Mouse (Mus musculus) CD4-positive, CD25-positive, alpha-beta regulatory T cell, adult 9 weeks (primary cell): ENCODE results near the gene Nrl. TPM values are rescaled to one million over a fixed set of nuclear protein-coding genes. Genes with fewer than 3 reads are reported as not detected.

Experiments used
- polyA plus RNA-seq: library from polyadenylated mRNA; unstranded; fragments of 100-300 nt; shearing (Covaris generic); gene quantifications from one replicate; pipeline ENCODE4 v1.2.1, GENCODE M21; 2017

Nrl gene
- polyA plus RNA-seq, result 0.12 TPM

GRCm38 (mm10) chr14:55524785-55525184 is at the start of gene Nrl:
Gene Nrl, minus strand, starts transcription at chr14:55524981.

DNA sequence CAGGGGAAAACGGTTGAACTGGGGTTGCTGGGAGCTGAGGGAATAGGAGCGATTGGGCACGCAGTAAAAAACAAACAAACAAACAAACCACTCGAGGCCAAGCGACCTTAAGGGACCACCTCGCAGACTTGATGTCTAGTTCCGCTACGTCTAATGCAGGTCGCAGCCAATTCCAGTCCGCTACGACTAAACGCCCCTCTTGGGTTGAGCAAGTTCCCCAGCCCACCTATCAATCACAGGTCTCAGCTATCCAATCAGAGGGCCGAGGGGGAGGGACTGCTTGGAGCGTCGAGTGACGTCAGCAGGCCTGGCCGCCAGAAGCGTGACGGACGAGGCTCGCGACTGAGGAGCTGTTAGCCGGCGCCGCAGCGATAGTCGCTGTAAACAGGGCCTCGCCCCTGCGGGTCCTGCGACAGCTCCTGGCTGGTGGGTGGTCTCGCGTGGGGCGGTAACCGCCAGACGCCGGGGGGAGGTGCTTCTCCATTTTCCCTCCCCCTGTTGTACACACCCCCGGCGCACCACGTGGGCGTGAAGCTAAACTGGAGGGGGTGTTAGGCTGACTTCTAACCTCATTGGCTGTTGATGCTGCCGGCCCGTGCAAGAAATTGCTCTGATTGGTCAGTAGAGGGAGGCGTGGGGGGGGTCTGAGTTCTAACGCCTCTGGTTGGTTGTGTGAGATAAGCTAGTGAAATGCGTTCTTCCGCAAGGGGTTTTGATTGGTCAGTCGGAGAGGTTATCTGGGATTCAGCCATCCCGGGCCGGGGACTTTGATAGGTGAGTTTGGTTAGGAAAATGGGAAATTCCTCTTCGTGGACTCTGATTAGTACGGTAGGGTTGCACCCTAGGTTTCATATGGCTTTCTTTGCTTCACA is 35.7 kb upstream of the Nrl start, which contains the start of gene A730061H03Rik:
Gene A730061H03Rik, minus strand, starts transcription at position 205 of the 872 bp plus-strand sequence.

GRCm38 (mm10) chr14:55559799-55560201 is 35.0 kb upstream of the Nrl start, which contains the start of gene Dcaf11:
Gene Dcaf11, plus strand, starts transcription at chr14:55560006.

DNA sequence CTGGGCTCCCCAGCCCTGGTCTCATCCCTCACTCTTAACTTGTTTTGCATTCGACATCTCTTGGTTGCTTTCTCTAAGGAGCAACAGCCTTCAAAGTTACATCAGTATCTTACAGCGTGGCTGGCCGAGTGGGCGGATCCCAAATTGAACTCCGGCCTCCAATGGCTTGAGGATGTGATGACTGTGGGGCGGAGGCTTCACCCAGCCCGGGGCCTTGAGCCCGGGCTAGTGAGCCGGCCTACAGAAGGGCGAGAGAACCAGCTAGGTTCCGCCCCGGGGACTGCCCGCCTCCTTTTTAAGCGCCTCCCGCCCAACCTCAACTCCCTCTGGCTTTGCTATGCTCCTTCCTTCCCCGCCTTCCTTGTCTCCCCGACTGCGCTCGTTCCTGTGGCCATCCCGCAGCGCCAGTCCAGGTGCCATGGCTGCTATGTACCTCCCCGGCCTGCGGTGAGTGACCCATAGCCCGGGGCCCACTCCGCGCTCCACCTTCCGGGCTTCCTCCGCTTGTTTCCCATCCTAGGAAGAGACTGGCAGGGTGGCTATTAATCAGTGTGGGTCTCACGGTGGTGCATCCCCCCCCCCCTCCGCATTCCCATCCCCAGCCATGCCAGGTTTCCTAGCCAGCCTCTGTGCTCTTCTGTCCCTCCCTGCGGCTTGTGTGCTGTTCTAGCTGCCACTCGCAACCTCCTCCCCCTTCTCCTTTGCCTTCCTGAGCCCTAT is 15.4 kb upstream of the Nrl start, which contains the start of gene Pck2:
Gene Pck2, plus strand, starts transcription at position 200 of the 720 bp plus-strand sequence.

DNA sequence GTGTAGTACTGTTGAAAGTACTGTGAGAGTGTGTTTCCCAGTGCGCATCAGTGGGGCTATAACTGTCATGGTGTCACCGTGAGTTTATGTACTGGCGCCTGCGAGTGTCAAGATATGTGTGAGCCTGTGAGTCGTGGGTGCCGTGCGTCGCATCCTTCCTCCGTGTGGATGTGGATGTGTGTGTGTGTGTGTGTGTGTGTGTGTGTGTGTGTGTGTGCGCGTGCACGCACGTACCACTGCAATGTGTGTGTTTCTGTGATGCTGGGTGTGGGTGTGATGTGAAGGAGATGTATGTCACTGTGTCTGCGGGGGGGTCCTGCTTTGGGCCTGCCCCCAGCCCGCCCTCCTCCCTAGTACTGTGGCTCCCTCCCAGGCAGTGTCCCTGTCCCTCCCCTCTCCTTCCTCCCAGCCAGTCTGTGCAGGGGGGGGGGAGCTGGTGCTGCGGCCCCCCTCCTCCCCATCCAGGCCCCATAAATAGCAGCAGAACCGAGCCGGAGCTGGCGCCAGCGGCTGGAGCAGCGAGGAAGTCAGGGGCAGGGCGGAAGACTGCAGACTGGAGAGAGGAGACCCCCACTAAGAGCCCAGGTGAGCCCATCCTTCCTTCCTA is 14.6 kb downstream of the Nrl start, which contains the start of gene Cpne6:
Gene Cpne6, plus strand, starts transcription at position 321 of the 607 bp plus-strand sequence.

GRCm38 (mm10) chr14:55490361-55491201 is 34.2 kb downstream of the Nrl start, which contains the start of gene Carmil3:
Gene Carmil3, plus strand, starts transcription at chr14:55490651.

DNA sequence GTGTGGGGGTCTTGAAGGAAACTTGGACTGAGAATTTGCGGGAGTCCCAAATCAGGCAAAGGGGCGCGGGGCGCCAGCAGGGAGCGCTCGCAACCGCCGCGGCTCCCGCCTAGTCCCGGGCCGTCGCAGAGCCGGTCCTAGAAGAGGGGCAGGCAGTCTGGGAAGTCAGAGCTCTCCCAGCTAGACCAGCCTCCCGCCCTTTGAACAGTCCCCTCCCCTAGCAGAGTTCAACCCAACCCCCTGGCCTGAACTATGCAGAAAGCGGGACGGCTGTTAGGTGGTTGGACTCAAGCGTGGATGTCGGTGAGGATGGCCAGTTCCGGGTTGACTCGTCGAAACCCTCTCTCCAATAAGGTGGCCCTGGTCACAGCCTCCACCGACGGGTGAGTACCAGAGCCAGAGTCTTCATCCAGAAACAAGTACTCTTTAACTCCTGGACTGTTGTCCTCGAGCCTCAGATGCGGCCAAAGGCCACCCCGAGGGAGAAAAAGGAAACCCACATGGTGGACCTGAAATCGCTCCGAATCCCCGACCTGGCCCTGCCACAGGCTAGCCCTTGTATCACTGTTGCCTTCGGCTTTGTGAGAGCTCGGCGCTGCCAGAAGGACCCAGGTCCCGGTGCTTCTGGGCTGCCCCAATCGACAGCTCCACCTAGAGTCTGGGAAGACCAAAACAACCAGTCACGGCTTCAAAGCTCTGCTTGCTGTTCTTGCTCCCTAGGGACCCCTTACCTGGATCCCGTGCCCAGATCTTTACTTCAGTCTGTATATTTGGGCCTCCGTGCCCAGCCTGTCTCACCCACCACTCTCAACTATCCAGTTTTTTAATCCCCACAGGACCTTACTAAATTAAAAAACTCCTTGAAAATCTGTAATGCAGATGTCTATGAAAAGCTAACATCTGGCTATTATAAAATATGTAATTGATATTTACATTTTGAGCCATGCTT is 45.9 kb downstream of the Nrl start, which contains the start of gene Dhrs4:
Gene Dhrs4, plus strand, starts transcription at position 108 of the 949 bp plus-strand sequence.

Other genes starting within 250 kb of the Nrl start
- 47.2 TPM for gene Dhrs4, start 46.2 kb downstream of the Nrl start, polyA plus RNA-seq
- not detected for gene Carmil3, start 34.3 kb downstream of the Nrl start, polyA plus RNA-seq
- gene Cpne6, start 14.5 kb downstream of the Nrl start, polyA plus RNA-seq, result not detected
- 48.4 TPM for gene Pck2, start 15.3 kb upstream of the Nrl start, polyA plus RNA-seq
- gene Dcaf11, start 35.0 kb upstream of the Nrl start, polyA plus RNA-seq, result 170 TPM
- gene A730061H03Rik, start 35.4 kb upstream of the Nrl start, polyA plus RNA-seq, result 4.8 TPM
- not detected for gene Fitm1, start 50.6 kb upstream of the Nrl start, polyA plus RNA-seq
- gene Psme1, start 53.1 kb upstream of the Nrl start, polyA plus RNA-seq, result 1,184 TPM
- gene Emc9, start 60.3 kb upstream of the Nrl start, polyA plus RNA-seq, result 48.1 TPM
- 937 TPM for gene Psme2, start 66.1 kb upstream of the Nrl start, polyA plus RNA-seq
- gene Rnf31, start 66.7 kb upstream of the Nrl start, polyA plus RNA-seq, result 64.3 TPM
- gene Irf9, start 78.6 kb upstream of the Nrl start, polyA plus RNA-seq, result 237 TPM
- 8.1 TPM for gene Rec8, start 93.1 kb upstream of the Nrl start, polyA plus RNA-seq
- gene Ipo4, start 111.0 kb upstream of the Nrl start, polyA plus RNA-seq, result 53.3 TPM
- 2.8 TPM for gene Gm49378, start 112.9 kb upstream of the Nrl start, polyA plus RNA-seq
- 96.0 TPM for gene Tm9sf1, start 118.8 kb upstream of the Nrl start, polyA plus RNA-seq
- gene Tssk4, start 125.2 kb upstream of the Nrl start, polyA plus RNA-seq, result 1.6 TPM
- 112 TPM for gene Mdp1, start 135.5 kb upstream of the Nrl start, polyA plus RNA-seq
- 58.4 TPM for gene Gmpr2, start 147.0 kb upstream of the Nrl start, polyA plus RNA-seq
- 496 TPM for gene Nedd8, start 147.1 kb upstream of the Nrl start, polyA plus RNA-seq
- gene Tinf2, start 156.8 kb upstream of the Nrl start, polyA plus RNA-seq, result 66.3 TPM
- 0.26 TPM for gene Tgm1, start 188.9 kb upstream of the Nrl start, polyA plus RNA-seq
- 90.8 TPM for gene Rabggta, start 197.3 kb upstream of the Nrl start, polyA plus RNA-seq
- 54.2 TPM for gene Dhrs1, start 220.7 kb upstream of the Nrl start, polyA plus RNA-seq
- gene Nop9, start 220.7 kb upstream of the Nrl start, polyA plus RNA-seq, result 12.1 TPM
- gene Cideb, start 233.5 kb upstream of the Nrl start, polyA plus RNA-seq, result not detected
- not detected for gene Ltb4r2, start 236.4 kb upstream of the Nrl start, polyA plus RNA-seq
- gene Ltb4r1, start 241.0 kb upstream of the Nrl start, polyA plus RNA-seq, result 1.4 TPM